Mouse (Mus musculus): ENCODE data around the gene Map3k14.
"Not testable (repeated sequence)": the region's sequence is repeated elsewhere in the genome, so short reads cannot be mapped to it uniquely, and the experiment has no call there.

Map3k14 gene

GRCm38 (mm10) chr11:103246081-103246730 lies 21.1 kb downstream of the Map3k14 start:
- peak; percentile 57 for DNase-seq (ENCODE audit: low spot score)

- DNase-seq (ENCODE audit: low spot score), result no peak
Measured at GRCm38 (mm10) chr11:103244856-103245255, 22.4 kb downstream of the Map3k14 start.

DNA sequence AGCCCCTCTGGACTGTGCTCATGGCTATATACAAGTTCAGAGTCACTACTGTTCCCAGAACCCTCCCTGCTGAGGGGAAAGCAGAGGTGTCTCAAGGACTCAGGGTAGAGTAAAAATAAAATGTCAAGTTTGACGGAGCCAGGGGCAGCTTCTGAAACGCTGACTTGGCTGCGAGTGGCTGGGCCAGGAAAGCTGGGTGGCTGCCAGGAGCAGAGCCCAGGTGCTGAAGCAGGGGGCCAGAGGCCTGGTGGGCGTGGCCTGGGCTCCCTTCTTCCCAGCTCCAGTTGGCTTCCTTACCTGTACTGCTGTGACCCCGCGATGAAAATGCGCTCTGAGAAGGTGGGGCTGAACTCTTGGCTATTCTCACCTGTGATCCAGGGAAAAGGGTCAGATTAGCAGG lies 26.5 kb downstream of the Map3k14 start:
- DNase-seq (ENCODE audit: low spot score), result no peak

GRCm38 (mm10) chr11:103237757-103238156 lies 29.5 kb downstream of the Map3k14 start:
- DNase-seq (ENCODE audit: low spot score), result no peak

GRCm38 (mm10) chr11:103236903-103237302 lies 30.4 kb downstream of the Map3k14 start:
- no peak for DNase-seq (ENCODE audit: low spot score)

DNA sequence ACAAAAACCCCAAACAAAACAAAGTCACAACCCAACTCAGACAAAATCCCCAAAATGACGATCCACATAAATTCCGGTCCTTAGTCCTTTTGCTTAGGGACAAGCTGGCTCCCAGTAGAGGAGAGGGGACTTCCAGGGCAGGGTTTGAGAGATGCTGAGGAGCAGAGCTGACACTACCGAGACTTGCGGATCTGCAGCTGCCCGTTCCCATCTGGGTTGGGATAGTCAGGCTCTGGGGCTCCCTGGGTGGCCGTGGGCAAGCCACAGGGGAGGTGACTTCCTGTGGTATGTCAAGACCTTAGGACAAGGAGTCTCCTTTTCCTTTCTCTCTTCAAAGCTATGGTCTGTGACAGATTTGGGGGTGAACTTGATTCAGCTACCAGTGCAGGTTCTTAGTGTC lies 30.8 kb downstream of the Map3k14 start:
- no peak for DNase-seq (ENCODE audit: low spot score)

DNA sequence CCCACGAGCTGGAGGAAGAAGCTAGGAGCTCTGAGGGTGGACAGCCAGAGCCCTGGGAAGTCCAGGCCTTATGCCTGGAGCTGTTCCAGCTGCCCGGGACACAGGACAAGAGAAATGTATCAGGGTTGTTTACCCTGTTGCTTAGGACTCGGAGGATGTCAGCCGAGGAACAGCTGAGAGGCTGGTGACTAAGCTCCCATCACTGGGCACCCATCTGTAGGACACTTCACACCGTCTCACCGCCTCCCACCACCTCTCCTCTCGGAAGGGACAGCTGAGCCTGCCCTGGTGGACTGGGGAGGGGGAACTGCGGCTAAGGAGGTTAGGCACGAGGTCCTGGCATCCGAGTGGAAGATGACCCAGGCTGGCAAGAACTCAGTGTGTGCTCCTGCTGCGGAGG lies 31.6 kb downstream of the Map3k14 start:
- no peak for DNase-seq (ENCODE audit: low spot score)

DNA sequence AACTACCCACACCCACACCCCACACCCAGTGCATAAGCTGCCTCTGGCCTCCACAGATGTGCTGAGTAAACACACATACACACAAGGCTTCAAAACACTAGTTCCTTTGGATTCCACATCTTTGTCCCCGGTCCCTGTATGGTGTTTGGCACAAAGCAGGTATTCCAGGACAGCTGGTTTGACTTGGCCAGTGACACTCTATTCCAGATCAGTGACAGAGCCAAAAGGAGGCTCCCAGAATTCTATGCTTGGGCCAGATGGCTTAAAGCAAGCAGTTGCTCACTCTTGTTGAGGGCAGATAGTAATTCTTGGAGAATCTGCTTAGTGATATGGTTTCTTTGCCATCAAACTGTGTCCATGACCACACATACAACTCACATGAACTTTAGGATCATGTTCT lies 32.8 kb downstream of the Map3k14 start:
- no peak for DNase-seq (ENCODE audit: low spot score)

DNA sequence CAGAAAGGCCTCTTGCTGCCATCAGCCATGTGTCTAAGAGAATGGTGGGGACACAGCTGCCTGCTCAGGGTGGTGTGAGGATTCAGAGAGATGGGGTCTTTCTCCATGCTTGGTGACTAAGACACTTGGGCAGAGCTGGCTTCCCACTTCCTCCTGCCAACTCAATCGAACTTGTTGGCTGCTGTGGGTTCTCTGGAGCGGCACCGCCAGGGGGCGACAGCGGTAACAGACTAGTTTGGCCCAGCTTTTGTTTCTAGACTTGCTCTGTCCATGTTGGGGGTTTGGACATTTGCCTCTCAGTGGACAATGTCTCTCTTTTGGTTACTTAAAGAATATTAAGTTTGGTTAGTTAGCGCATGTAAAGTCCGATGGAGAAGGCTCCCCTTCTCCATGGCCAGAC lies 34.3 kb downstream of the Map3k14 start:
- DNase-seq (ENCODE audit: low spot score), result peak; percentile 53

DNA sequence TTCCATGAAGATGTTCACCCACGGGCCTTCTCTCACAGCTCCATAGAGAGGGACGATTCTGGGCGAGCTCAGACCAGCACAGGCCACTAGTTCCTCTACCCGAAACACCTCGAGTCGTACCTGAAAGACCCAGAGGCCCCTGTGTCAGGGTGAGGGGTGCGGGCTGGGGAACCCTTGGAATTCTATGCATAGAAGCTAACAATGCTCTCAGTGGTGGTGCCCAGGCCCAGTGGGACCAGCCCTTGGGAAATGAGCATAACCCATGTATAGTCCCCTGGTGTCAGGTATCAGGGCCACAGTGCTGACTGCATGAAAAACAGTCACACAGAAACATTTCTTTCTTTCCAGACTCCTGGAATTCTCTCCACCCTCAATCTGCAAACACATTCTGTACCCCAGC lies 35.9 kb downstream of the Map3k14 start:
- DNase-seq (ENCODE audit: low spot score), result no peak

GRCm38 (mm10) chr11:103230626-103231025 lies 36.6 kb downstream of the Map3k14 start:
- DNase-seq (ENCODE audit: low spot score), result no peak

DNA sequence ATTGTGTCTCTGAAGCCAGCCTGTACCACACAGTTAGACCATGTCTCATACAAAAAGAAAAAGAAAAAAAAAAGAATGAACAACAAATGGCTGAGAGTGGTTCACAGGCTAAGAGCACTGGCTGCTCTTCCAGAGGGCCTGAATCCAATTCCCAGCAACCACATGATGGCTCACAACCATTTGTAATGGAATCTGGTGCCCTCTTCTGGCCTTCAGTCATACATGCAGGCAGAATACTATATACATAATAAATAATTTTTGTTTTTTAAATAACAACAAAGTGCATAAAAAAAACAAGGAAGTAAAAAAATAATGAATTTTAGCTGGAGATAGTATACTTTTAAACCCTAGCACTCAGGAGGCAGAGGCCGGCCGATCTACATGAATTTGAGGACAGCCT lies 37.7 kb downstream of the Map3k14 start:
- DNase-seq (ENCODE audit: low spot score), result no peak

- DNase-seq (ENCODE audit: low spot score), result no peak
Measured at GRCm38 (mm10) chr11:103223951-103224456, 43.3 kb downstream of the Map3k14 start.

DNA sequence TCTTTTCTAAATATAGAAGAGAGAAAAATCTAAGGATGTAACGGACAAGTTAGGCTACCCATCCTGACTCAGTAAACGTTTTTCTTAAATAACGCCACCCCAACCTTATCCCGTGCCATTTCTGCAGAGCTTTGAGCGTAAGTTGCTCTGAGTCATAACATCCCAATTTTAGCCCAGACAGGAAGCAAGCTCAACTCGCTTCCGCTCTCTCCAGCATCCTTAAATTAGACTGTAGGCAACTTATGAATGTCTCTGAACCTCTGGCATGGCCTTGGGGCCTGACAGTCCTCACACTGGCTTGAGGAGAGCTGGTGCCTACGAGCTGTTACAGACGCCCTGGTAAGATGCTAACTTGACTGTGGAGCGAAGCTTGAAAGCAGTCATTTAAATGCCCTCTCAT lies 43.8 kb downstream of the Map3k14 start:
- no peak for DNase-seq (ENCODE audit: low spot score)

DNA sequence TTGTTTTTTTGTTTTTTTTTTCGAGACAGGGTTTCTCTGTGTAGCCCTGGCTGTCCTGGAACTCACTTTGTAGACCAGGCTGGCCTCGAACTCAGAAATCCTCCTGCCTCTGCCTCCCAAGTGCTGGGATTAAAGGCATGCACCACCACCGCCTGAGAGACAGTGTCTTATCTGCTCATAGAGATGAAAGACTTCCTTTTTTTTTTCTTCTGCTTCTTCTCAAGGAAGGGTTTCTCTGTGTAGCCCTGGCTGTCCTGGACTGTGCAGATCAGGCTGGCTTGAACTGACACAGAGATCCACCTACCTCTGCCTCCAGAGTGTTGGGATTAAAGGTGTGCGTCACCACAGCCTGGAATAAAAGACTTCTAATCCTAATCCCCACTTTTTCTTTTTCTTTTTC lies 44.6 kb downstream of the Map3k14 start:
- not testable (repeated sequence) for DNase-seq (ENCODE audit: low spot score)

DNA sequence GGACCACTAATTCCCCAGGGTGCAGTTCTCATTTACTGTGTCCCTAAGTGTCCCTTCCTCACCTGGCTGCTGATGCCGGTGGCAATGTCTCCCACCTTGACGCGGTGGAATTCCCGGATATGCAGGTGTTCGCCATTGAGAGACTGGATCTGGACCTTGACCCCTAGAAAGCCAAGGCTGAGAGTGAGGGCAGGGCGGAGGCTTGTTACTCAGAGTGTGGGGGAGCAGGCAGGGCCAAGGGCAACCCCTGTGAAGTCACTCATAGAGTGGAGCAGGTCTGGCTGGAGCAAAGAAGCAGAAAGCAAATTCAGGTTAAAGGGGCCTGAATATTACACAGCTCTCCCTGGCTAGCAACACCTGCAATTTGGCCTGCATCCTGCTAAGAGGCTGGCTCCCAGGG lies 45.8 kb downstream of the Map3k14 start:
- no peak for DNase-seq (ENCODE audit: low spot score)

DNA sequence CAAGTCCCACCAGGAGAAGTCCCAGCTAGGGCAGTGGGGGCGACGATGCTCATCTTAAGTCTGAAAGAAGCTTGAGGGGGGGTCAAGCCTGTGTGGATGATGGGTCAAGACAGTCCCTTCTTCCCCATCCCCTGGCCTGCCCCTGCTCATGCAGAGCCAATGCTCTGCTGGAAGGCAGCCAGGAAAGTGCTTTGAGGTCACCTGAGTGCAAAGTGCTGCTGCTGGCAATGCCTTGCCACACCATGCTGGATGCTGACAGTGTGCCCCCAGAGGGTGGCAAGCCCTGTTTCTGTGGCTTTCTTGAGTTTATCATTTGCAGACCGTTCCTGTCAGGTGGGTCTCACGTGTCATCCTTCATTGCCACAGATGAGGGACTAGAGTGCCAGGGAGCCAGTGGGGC lies 47.3 kb downstream of the Map3k14 start:
- DNase-seq (ENCODE audit: low spot score), result no peak

GRCm38 (mm10) chr11:103219259-103219658 lies 48.0 kb downstream of the Map3k14 start:
- no peak for DNase-seq (ENCODE audit: low spot score)

GRCm38 (mm10) chr11:103218517-103218901 lies 48.8 kb downstream of the Map3k14 start:
- no peak for DNase-seq (ENCODE audit: low spot score)

- DNase-seq (ENCODE audit: low spot score), result peak; percentile 23
Measured at GRCm38 (mm10) chr11:103217790-103218516, 49.3 kb downstream of the Map3k14 start, which contains the start of gene Spata32. Gene Spata32, minus strand, starts transcription at chr11:103218432.

- DNase-seq (ENCODE audit: low spot score), result no peak
Measured at GRCm38 (mm10) chr11:103215355-103215754, 51.9 kb downstream of the Map3k14 start.

- DNase-seq (ENCODE audit: low spot score), result no peak
Measured at GRCm38 (mm10) chr11:103213712-103214111, 53.6 kb downstream of the Map3k14 start.

- no peak for DNase-seq (ENCODE audit: low spot score)
Measured at GRCm38 (mm10) chr11:103210291-103210690, 57.0 kb downstream of the Map3k14 start.

- no peak for DNase-seq (ENCODE audit: low spot score)
Measured at GRCm38 (mm10) chr11:103208458-103208857, 58.8 kb downstream of the Map3k14 start, which contains the start of gene 1700023F06Rik. Gene 1700023F06Rik, minus strand, starts transcription at chr11:103208558.

Measured in ovary, adult 18-20 months (tissue).